Mouse (Mus musculus) spleen, adult 2 months (tissue): ENCODE data around the gene Wscd2. TPM values are rescaled to one million over a fixed set of nuclear protein-coding genes. Genes with fewer than 3 reads are reported as not detected.

Experiments used
- DNase-seq, 2 experiments: peaks; one replicate each; pipeline versions ENCODE4 v3.0.0 to v3.0.0-alpha.2; 2012 to 2021; ENCODE audit warnings: low spot score in 2 of 2, low read depth in 1 of 2
- H3K27ac ChIP-seq: fragments of 200-500 bp; 2 replicates; pipeline ENCODE4 v1.5.1; 2012; ENCODE audit warnings: low read length, inconsistent platforms; ENCODE audit not compliant: insufficient read depth
- H3K27me3 ChIP-seq: fragments of 200-500 bp; 2 replicates; pipeline ENCODE4 v1.6.1; 2012; ENCODE audit warnings: mild to moderate bottlenecking, moderate library complexity, low read length, inconsistent platforms; ENCODE audit not compliant: control insufficient read depth, insufficient read depth
- H3K36me3 ChIP-seq: fragments of 200-500 bp; 2 replicates; pipeline ENCODE4 v1.6.1; 2012; ENCODE audit warnings: mild to moderate bottlenecking, low read length, inconsistent platforms; ENCODE audit not compliant: control insufficient read depth, insufficient read depth
- H3K4me1 ChIP-seq: fragments of 200-500 bp; 2 replicates; pipeline ENCODE4 v1.6.1; 2011; ENCODE audit warnings: inconsistent platforms; ENCODE audit not compliant: control insufficient read depth, insufficient read depth, insufficient read length
- H3K4me3 ChIP-seq: fragments of 200-500 bp; 2 replicates; pipeline ENCODE4 v1.5.1; 2011; ENCODE audit warnings: mild to moderate bottlenecking, inconsistent platforms; ENCODE audit not compliant: insufficient read depth, insufficient read length; ENCODE audit errors: extremely low read depth
- CTCF ChIP-seq: fragments of 200-500 bp; IDR thresholded peaks from 2 replicates; pipeline ENCODE4 v1.5.1; 2011; ENCODE audit warnings: mild to moderate bottlenecking, inconsistent platforms; ENCODE audit not compliant: insufficient read depth, insufficient read length, insufficient replicate concordance; ENCODE audit errors: extremely low read depth
- POLR2A ChIP-seq: fragments of 200-500 bp; IDR thresholded peaks from 2 replicates; pipeline ENCODE4 v1.6.1; 2011; ENCODE audit warnings: low read depth, low read length, inconsistent platforms
- WGBS: fragments of 180-500 bp; shearing (Covaris S2); methylation state at CpG from one replicate; pipeline ENCODE4 v1.1.7; 2018; 5-methylcytosine and 5-hydroxymethylcytosine counted together
- polyA plus RNA-seq: library from polyadenylated mRNA; depleted of rRNA; stranded (reverse); fragments of >200 nt; gene quantifications from 2 replicates; pipeline ENCODE4 v1.2.3, GENCODE M21; 2012

The Wscd2 gene
- polyA plus RNA-seq, 1 experiment = 1.2 TPM

DNA sequence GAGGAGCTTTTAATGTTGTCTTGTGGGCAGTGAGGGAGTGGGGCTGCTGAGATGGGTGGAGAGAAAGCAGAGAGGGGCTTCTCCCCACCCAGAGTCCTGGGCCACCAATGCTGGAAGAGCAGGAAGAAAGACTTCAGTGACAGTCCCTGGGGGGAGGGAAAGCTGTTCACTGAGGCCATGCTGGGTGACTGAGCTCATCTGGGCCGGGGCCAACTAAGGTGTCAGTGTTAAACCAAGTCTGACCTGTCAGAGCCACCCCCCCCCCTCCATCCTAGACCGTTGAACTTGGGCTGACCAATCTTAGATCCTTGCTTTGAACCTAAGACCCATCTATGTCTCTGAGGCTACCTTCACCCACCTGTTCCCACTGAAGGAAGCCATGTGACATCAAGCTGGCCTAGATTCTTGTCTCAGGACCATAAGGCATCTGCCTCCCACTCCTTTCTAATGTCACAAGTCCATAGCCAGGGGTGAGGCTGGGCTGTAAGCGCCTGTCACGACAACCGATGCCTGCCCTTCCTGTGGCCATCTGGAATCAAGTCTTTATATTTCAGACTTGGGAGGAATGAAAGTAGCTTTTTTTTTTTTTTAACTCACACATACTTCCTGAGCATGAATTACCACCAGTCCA, 100.0 kb downstream of the Wscd2 start:
- Histone ChIP-seq H3K4me3 (no peak overlapping the region), H3K27me3 (no peaks in the 10 kb centered on the region), H3K27ac (no peak overlapping the region), H3K4me1 (no peaks in the 10 kb centered on the region), H3K36me3 (no peaks in the 10 kb centered on the region)
- DNase-seq = no peak
- WGBS = 59% methylated on average over 5 of the region's 5 CpGs
- TF ChIP-seq CTCF (no peak), POLR2A (no peak)

DNA sequence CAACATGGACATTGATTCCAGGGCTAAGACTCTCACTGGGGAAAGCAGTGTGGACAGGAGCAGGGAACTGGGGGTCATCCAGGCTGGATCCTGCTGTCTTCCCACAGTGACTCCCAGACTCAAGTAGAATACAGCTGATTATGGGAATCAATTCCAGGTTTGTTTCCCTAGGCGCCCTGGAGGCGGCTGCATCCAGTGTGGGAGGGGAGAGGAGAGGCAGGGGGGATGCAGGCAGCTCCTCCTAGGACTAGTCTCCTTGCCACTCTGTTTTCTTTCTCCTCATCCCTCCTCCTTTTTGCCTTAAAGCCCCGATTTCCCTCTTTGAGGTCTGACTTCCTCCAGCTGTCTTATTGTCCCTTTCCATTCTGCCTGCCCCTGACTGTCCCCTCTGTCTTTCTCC, 101.0 kb downstream of the Wscd2 start:
- TF ChIP-seq POLR2A (no peak), CTCF (no peak)
- WGBS = 46% methylated on average over 3 of the region's 3 CpGs
- Histone ChIP-seq H3K4me1 (no peaks in the 10 kb centered on the region), H3K4me3 (no peak overlapping the region), H3K36me3 (no peaks in the 10 kb centered on the region), H3K27ac (no peak overlapping the region), H3K27me3 (no peaks in the 10 kb centered on the region)
- no peak for DNase-seq

DNA sequence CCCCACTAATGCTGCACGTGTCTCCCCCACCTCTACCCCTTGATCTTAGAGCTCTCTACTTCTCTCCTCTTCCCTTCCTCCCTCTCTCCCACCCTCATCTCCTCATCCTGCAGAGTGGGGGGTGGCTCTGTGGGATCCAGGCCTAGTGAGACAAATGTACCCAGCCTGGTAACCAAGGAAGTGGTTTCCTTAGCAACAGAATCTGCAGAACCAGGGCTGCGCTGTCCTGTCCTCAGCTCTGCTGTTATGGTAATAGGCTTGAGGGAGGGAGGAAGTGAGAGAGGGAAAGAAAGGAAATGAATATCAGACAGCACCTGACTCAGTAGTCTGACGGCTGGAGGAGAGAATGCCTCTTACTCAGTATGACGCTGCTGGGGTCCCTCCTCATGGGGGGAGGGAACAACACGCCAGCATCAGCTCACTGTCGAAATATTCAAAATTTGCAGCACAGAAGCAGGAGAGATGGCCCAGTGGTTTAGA, 101.7 kb downstream of the Wscd2 start:
- DNase-seq = no peak

DNA sequence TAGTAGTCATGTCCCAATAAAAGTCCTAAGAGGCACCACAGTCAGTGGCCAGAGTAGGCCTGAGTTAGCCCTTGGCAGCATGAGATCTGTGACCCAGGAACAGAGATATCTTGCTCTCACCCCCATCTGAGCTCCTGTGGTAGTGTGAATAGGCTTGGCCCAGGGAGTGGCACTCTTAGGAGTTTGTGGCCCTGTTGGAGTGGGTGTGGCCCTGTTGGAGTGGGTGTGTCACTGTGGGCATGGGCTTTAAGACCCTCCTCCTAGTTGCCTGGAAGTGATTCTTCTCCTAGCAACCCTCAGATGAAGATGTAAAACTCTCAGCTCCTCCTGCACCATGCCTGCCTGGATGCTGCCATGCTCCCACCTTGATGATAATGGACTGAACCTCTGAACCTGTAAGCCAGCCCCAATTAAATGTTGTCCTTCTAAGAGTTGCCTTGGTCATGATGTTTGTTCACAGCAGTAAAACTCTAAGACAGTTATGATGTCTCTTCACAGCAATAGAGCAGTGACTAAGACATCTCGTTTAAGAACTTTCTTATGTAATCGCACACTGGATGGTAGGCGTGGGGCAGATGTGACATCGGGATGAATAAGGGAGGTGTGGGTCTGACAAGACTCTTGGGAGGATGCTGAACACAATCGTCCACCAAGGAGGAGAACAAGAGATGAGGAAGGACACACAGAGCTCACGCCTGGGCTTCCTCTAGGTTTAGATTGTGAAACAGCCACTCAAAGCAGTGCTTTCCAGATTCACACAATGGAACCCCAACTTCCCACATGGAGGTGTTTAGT, 104.0 kb downstream of the Wscd2 start:
- WGBS = 68% methylated on average over 6 of the region's 6 CpGs
- TF ChIP-seq CTCF (no peak), POLR2A (no peak)
- H3K27ac ChIP-seq = no peak overlapping the region
- H3K36me3 ChIP-seq = no peaks in the 10 kb centered on the region
- H3K27me3 ChIP-seq = no peaks in the 10 kb centered on the region
- no peaks in the 10 kb centered on the region for H3K4me1 ChIP-seq
- H3K4me3 ChIP-seq = no peak overlapping the region
- DNase-seq = no peak

More for the DNA sequence above, 101.7 kb downstream of the Wscd2 start:
- Histone ChIP-seq H3K4me3 (no peak overlapping the region), H3K4me1 (no peaks in the 10 kb centered on the region), H3K27me3 (no peaks in the 10 kb centered on the region), H3K36me3 (no peaks in the 10 kb centered on the region), H3K27ac (no peak overlapping the region)
- 3% methylated on average over 6 of the region's 6 CpGs for WGBS
- TF ChIP-seq POLR2A = no peak
- no peak for TF ChIP-seq CTCF

DNA sequence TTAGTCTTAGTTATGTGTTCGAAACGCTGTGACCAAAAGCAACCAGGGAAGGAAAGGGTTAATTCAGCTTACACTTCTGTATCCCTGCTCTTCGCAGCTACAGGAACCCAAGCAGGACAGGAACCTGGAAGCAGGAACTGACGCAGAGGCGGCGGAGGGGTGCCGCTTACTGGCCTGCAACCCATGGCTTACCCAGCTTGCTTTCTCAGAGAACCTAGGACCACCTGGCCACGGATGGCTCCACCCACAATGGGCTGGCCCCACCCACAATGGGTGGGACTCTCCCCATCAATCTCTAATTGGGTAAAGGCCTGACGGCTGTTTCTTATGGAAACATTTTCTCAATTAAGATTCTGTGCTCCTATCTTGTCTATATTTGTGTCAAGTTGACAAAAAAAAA, 106.1 kb downstream of the Wscd2 start:
- 85% methylated on average over 9 of the region's 9 CpGs for WGBS
- TF ChIP-seq CTCF = no peak
- no peak for TF ChIP-seq POLR2A
- DNase-seq = no peak
- no peaks in the 10 kb centered on the region for H3K36me3 ChIP-seq
- no peaks in the 10 kb centered on the region for H3K27me3 ChIP-seq
- no peak overlapping the region for H3K4me3 ChIP-seq
- H3K27ac ChIP-seq = no peak overlapping the region
- no peaks in the 10 kb centered on the region for H3K4me1 ChIP-seq

DNA sequence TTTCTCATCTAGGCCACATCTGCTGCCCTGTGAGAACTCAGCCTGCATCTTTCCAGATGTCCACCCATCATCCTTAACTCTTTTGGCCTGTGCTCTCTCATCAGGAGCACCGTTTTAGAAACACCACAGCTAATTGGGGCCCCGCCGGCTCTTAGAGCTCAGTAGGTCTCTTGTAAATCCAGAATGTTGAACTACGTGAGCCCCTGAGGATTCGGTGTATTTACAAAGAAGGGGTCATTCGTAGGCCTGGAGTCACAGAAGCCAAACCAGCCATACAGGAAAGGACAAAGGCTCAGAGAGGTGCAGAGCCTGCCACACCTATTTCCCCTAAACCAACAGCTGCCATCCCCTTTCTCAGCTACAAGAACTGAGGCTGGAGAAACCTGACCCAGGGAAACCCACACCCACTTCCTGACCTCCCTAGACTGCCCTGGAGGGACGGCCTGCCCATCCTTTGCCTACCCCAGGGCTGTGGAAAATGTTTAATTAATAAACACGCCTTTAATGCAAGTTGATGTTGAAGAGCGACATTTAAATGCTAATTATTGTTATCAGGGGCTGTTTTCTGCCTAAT, 106.7 kb downstream of the Wscd2 start:
- Histone ChIP-seq H3K4me1 (no peaks in the 10 kb centered on the region), H3K27ac (no peak overlapping the region), H3K27me3 (no peaks in the 10 kb centered on the region), H3K4me3 (no peak overlapping the region), H3K36me3 (no peaks in the 10 kb centered on the region)
- 81% methylated on average over 9 of the region's 9 CpGs for WGBS
- no peak for DNase-seq
- TF ChIP-seq POLR2A (no peak), CTCF (no peak)

DNA sequence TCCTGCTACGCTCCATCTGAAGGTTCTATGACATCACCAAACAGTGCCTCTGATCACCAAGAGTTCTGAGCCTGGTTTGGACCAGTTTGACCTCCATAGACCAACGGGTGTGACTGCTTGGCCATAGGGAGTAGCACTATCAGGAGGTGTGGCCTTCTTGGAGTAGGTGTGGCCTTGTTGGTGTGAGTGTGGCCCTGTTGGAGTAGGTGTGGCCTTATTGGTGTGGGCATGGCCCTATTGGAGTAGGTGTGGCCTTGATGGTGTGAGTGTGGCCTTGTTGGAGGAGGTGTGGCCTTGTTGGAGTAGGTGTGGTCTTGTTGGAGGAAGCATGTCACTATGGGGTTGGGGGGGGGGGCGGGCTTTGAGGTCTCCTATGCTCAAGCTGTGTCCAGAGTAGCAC, 110.0 kb downstream of the Wscd2 start:
- no peaks in the 10 kb centered on the region for H3K27me3 ChIP-seq
- H3K27ac ChIP-seq = no peak overlapping the region
- DNase-seq = no peak
- TF ChIP-seq CTCF (no peak), POLR2A (no peak)
- no peaks in the 10 kb centered on the region for H3K4me1 ChIP-seq
- no peak overlapping the region for H3K4me3 ChIP-seq
- no peaks in the 10 kb centered on the region for H3K36me3 ChIP-seq
- 85% methylated on average over 3 of the region's 3 CpGs for WGBS
